Mouse (Mus musculus): ENCODE results near the gene Il27ra. TPM values are rescaled to one million over a fixed set of nuclear protein-coding genes. Genes with fewer than 3 reads are reported as not detected.
A peak's percentile ranks its signal among the peaks of the same experiment; 100 is the strongest.

Gene Il27ra
- polyA plus RNA-seq, 1 experiment from 2014 or later = 0.33 TPM

DNA sequence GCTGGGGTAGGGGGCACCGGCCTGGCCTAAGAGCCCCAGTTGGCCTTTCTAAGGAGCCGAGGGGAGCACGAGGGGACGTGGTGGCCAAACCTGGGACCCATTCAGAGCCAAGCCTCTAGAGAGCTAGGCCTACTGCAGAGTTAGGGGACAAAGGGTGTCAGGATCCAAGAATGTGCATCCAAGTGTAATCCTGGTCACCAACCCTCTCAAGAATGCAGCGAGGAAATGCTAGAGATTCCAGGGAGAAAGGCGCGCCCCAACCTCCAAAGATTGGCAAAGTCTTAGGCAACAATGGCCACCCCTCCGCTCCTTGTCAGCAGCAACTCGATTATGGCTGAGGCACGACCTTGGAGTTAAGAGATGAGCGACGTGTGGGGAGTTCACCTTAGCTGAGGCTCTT lies 20.8 kb downstream of the Il27ra start:
- H3K36me3 ChIP-seq (ENCODE audit: control insufficient read depth, insufficient read depth, low read length) = no peaks in the 10 kb centered on the region
- DNase-seq (no peak), ATAC-seq (ENCODE audit: low FRiP score, low TSS enrichment) (no peak)
- no peak overlapping the region for H3K27ac ChIP-seq (replicated peaks; ENCODE audit: low read depth, low read length)
- no peaks in the 10 kb centered on the region for H3K9me3 ChIP-seq (ENCODE audit: control insufficient read depth, low read length)
- peaks cover 11% of the 10 kb centered on the region; the same call in 1 of the 2 replicates for H3K27me3 ChIP-seq (ENCODE audit: control insufficient read depth, insufficient read depth, low read length)
- H3K9ac ChIP-seq (replicated peaks; ENCODE audit: low read length) = no peak overlapping the region
- H3K4me3 ChIP-seq (replicated peaks; ENCODE audit: low read depth, low read length) = no peak overlapping the region
- no peak overlapping the region for H3K4me2 ChIP-seq (ENCODE audit: low read length)
- 43% methylated on average over 12 of the region's 12 CpGs for WGBS
- H3K4me1 ChIP-seq (ENCODE audit: control insufficient read depth, insufficient read depth, low read length) = 0 out of 2 replicates have a peak, but pooled peaks cover 7% of the 10 kb centered on the region

DNA sequence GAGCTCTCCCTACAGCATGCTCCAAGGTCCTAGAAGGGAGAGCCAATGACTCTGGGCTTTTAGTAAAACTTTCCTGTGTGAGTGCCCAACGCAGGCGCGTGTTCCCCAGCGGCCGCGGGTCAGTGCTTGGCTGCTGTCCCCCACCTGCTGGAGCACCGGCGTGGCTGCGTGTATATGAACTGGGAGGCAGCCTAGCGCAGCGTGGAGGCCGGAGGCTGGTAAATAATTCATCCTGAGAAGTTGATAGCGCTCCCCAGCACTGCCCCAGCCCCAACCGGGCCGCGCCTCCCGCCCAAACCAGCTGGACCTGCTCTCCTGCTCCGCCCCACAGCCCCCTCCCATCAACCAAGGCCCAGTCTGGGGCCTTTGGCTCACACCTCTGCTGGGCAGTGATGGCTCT lies 21.3 kb downstream of the Il27ra start, which contains the start of gene Palm3:
Gene Palm3, plus strand, starts transcription at position 376 of the 400 bp plus-strand sequence.
- DNase-seq (no peak), ATAC-seq (ENCODE audit: low FRiP score, low TSS enrichment) (no peak)
- H3K27me3 ChIP-seq (ENCODE audit: control insufficient read depth, insufficient read depth, low read length) = peaks cover 7% of the 10 kb centered on the region; the same call in 1 of the 2 replicates
- no peaks in the 10 kb centered on the region for H3K9me3 ChIP-seq (ENCODE audit: control insufficient read depth, low read length)
- no peak within 1 kb of the TSS for H3K4me3 ChIP-seq (replicated peaks; ENCODE audit: low read depth, low read length)
- no peak within 1 kb of the TSS for H3K27ac ChIP-seq (replicated peaks; ENCODE audit: low read depth, low read length)
- H3K4me1 ChIP-seq (ENCODE audit: control insufficient read depth, insufficient read depth, low read length) = 0 out of 2 replicates have a peak, but pooled peaks cover 6% of the 10 kb centered on the region
- no peaks in the 10 kb centered on the region for H3K36me3 ChIP-seq (ENCODE audit: control insufficient read depth, insufficient read depth, low read length)
- H3K4me2 ChIP-seq (ENCODE audit: low read length) = no peak within 1 kb of the TSS
- H3K9ac ChIP-seq (replicated peaks; ENCODE audit: low read length) = no peak within 1 kb of the TSS
- WGBS = 6% methylated on average over 18 of the region's 18 CpGs

DNA sequence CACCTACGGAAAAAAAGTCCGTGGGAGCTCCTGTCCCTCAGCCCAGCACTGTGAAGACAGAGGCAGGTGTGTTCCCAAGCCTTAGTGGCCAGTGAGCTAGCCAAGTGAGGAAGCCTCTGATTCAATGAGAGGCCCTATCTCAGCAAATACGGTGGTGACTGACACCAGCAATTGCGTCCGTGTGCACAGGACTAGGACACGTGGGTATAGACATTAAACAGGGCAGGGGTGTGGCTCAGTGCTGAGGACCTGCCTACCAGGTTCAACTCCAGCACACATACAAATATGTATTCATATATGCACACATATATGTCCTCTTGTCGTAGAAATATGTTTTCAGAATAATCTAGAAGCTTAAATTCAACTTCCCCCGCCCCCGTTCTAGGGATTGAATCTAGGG lies 22.7 kb downstream of the Il27ra start:
- WGBS = 88% methylated on average over 9 of the region's 9 CpGs
- 0 out of 2 replicates have a peak, but pooled peaks cover 3% of the 10 kb centered on the region for H3K4me1 ChIP-seq (ENCODE audit: control insufficient read depth, insufficient read depth, low read length)
- H3K4me2 ChIP-seq (ENCODE audit: low read length) = no peak overlapping the region
- H3K36me3 ChIP-seq (ENCODE audit: control insufficient read depth, insufficient read depth, low read length) = no peaks in the 10 kb centered on the region
- no peak overlapping the region for H3K9ac ChIP-seq (replicated peaks; ENCODE audit: low read length)
- no peak overlapping the region for H3K4me3 ChIP-seq (replicated peaks; ENCODE audit: low read depth, low read length)
- no peak overlapping the region for H3K27ac ChIP-seq (replicated peaks; ENCODE audit: low read depth, low read length)
- H3K27me3 ChIP-seq (ENCODE audit: control insufficient read depth, insufficient read depth, low read length) = peaks cover 7% of the 10 kb centered on the region; the same call in 1 of the 2 replicates
- ATAC-seq (ENCODE audit: low FRiP score, low TSS enrichment) = no peak
- H3K9me3 ChIP-seq (ENCODE audit: control insufficient read depth, low read length) = no peaks in the 10 kb centered on the region
- no peak for DNase-seq

DNA sequence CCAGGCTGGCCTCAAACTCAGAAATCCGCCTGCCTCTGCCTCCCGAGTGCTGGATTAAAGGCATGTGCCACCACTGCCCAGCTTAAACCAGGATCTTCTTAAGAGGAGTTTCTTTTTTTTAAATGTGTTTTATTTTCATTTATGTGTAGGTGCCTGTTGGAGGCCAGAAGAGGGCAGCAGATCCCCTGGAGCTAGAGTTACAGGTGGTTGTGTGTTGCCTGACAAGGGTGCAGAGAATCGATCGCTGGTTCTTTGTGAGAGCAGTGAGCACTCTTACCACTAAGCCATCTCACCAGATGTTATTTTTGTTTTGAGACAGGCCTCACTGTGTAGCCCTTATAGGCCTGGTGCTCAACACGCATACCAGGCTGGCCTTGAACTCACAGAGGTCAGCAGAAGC lies 26.6 kb downstream of the Il27ra start:
- Histone ChIP-seq H3K4me3 (replicated peaks; ENCODE audit: low read depth, low read length) (no peak overlapping the region), H3K9ac (replicated peaks; ENCODE audit: low read length) (no peak overlapping the region), H3K27ac (replicated peaks; ENCODE audit: low read depth, low read length) (no peak overlapping the region), H3K4me2 (ENCODE audit: low read length) (no peak overlapping the region), H3K9me3 (ENCODE audit: control insufficient read depth, low read length) (no peaks in the 10 kb centered on the region), H3K4me1 (ENCODE audit: control insufficient read depth, insufficient read depth, low read length) (peaks cover 14% of the 10 kb centered on the region), H3K27me3 (ENCODE audit: control insufficient read depth, insufficient read depth, low read length) (peaks cover 26% of the 10 kb centered on the region), H3K36me3 (ENCODE audit: control insufficient read depth, insufficient read depth, low read length) (no peaks in the 10 kb centered on the region)
- no peak for DNase-seq
- ATAC-seq (ENCODE audit: low FRiP score, low TSS enrichment) = no peak
- WGBS = 92% methylated on average over 5 of the region's 5 CpGs

DNA sequence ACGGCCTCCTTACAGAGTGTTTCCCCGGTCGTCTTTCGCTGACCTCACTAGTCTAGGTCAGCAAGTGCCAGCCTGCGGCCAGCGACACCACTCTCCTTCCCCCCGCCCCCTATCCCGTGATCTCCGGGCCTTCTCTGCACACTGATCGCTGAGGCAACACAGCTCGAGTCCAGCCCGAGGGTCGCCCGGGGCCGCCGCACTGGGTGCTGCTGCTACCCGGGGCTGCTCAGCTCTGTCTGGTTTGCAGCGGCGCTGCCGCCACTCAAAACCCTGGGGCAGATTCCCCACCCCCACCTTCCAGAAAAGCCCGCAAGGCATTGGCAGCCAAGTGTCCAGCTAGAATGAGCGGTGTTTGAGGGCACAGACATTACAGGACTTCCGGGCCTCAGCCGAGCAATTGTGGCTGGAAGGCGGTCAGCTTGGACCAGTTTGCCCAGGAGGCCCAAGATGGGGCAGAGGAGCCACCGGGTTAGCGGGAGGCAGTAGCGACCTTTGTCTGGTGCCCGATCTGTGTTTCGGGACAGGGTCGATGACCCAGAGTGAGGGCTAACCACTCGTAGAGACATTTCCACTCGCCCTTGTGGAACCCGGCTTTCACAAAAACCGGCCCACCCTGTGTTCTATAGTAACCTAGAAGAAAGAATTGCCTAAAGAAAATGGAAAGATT lies 29.8 kb downstream of the Il27ra start:
- ATAC-seq (ENCODE audit: low FRiP score, low TSS enrichment) = no peak; the same call in 1 of the 2 replicates
- 3% methylated on average over 35 of the region's 35 CpGs for WGBS
- H3K27ac ChIP-seq (replicated peaks; ENCODE audit: low read depth, low read length) = no peak overlapping the region
- H3K4me1 ChIP-seq (ENCODE audit: control insufficient read depth, insufficient read depth, low read length) = peaks cover 17% of the 10 kb centered on the region
- no peaks in the 10 kb centered on the region for H3K36me3 ChIP-seq (ENCODE audit: control insufficient read depth, insufficient read depth, low read length)
- peaks cover 34% of the 10 kb centered on the region for H3K27me3 ChIP-seq (ENCODE audit: control insufficient read depth, insufficient read depth, low read length)
- H3K4me3 ChIP-seq (replicated peaks; ENCODE audit: low read depth, low read length) = peak overlapping the region; percentile 52
- H3K9ac ChIP-seq (replicated peaks; ENCODE audit: low read length) = no peak overlapping the region; the same call in 1 of the 2 replicates
- H3K9me3 ChIP-seq (ENCODE audit: control insufficient read depth, low read length) = no peaks in the 10 kb centered on the region
- peak; percentile 34 for DNase-seq
- H3K4me2 ChIP-seq (ENCODE audit: low read length) = peak overlapping the region; percentile 95

DNA sequence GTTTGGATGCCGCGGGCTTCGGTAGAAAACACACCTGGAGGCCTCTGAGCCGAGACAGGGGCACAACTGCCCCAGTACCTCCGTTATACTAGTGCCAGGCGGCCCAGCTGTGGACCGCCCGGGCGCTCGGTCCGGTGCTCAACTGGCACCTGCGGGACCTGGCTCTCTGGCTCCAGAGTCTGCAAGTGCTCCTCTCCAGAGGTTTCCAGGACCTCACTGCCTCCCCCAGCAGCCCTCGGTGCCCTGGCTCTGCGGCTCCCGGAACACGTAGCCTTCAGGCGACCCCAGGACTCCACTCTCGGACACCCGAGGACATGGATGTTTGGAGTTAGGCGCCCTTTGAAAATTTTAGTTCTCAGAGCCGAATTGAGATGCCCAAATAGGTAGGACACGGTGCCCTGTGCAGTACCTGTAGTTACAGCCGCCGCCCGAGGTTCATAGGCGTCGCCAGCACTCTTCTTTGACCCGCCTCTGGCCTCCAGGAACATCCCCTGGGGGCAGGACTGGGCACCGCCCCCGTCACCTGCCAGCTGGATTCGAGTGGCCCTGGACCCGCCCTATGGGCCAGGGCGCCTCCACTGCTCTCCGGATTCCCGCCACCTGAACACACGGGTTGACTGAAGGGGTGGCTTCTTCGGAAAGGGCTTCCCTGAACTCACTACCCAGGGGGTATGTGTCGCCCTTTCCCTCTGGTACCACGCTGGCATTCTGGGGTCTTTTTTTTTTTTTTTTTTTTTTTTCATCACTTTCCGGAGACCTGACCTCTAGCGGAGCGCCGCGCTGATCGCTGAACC lies 30.5 kb downstream of the Il27ra start, which contains the start of gene 2210011C24Rik:
Gene 2210011C24Rik, minus strand, starts transcription at position 467 of the 794 bp plus-strand sequence.
- H3K4me1 ChIP-seq (ENCODE audit: control insufficient read depth, insufficient read depth, low read length) = peaks cover 17% of the 10 kb centered on the region
- H3K36me3 ChIP-seq (ENCODE audit: control insufficient read depth, insufficient read depth, low read length) = no peaks in the 10 kb centered on the region
- WGBS = under 1% methylated on average over 45 of the region's 45 CpGs
- peak within 1 kb of the TSS; percentile 51; the same call in 1 of the 2 replicates for H3K9ac ChIP-seq (replicated peaks; ENCODE audit: low read length)
- no peak within 1 kb of the TSS for H3K27ac ChIP-seq (replicated peaks; ENCODE audit: low read depth, low read length)
- DNase-seq (no peak), ATAC-seq (ENCODE audit: low FRiP score, low TSS enrichment) (0 out of 2 replicates have a peak, but pooled peaks have one; percentile 22)
- H3K4me3 ChIP-seq (replicated peaks; ENCODE audit: low read depth, low read length) = peak within 1 kb of the TSS; percentile 52
- peak within 1 kb of the TSS; percentile 95 for H3K4me2 ChIP-seq (ENCODE audit: low read length)
- no peaks in the 10 kb centered on the region for H3K9me3 ChIP-seq (ENCODE audit: control insufficient read depth, low read length)
- peaks cover 34% of the 10 kb centered on the region for H3K27me3 ChIP-seq (ENCODE audit: control insufficient read depth, insufficient read depth, low read length)

DNA sequence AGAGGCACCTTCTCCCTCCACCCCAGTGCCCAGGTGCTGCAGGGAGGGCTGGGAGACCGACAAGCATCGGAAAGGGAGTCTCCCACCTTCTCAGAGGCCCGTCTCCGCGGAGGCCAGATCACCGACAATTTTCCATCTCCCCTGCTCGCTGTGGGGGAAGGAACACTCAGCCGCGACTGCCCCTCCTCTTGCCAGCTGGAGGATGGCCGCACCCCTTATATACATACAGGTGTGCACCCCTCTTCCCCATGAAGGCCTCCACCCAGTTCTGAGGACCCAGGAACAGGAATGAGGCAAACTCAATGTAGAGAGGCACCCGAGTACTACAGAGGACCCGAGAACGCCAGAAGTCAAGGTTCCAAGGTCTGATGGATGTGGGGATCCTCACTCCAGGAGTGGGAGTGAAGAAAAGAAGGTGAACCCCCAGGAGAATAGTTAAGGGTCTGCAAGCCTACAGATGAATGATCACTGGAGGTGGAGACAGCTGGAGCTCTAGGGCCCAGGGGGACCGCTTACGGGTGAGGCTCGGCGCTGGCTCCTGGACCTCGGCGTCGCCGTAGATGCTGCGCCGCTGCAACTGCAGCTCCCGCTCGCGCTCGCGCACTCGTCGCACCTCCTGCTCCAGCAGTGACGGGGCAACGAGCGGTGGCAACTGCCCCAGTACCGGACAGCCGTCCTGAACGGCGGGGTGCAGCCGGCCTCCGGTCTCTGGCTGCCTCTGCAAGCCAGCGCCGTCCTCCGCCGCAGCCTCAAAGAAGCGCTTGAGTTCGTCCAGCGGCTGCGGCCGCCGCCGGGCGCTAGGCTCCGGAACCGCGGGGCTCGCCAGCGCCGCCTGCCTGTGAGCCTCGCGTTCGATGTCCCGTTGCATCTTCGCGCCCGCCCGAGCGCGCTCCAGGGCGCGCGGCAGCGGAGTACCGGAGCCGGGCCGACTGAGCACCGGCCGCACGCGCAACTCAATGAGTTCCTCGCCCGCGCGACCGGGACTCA lies 31.5 kb downstream of the Il27ra start:
- H3K27ac ChIP-seq (replicated peaks; ENCODE audit: low read depth, low read length) = no peak overlapping the region
- no peaks in the 10 kb centered on the region for H3K9me3 ChIP-seq (ENCODE audit: control insufficient read depth, low read length)
- H3K27me3 ChIP-seq (ENCODE audit: control insufficient read depth, insufficient read depth, low read length) = peaks cover 34% of the 10 kb centered on the region
- H3K36me3 ChIP-seq (ENCODE audit: control insufficient read depth, insufficient read depth, low read length) = no peaks in the 10 kb centered on the region
- H3K4me1 ChIP-seq (ENCODE audit: control insufficient read depth, insufficient read depth, low read length) = peaks cover 17% of the 10 kb centered on the region
- peak overlapping the region; percentile 51; the same call in 1 of the 2 replicates for H3K9ac ChIP-seq (replicated peaks; ENCODE audit: low read length)
- H3K4me3 ChIP-seq (replicated peaks; ENCODE audit: low read depth, low read length) = peak overlapping the region; percentile 52
- ATAC-seq (ENCODE audit: low FRiP score, low TSS enrichment) (peak; percentile 51; the same call in 1 of the 2 replicates), DNase-seq (peak; percentile 90)
- H3K4me2 ChIP-seq (ENCODE audit: low read length) = peak overlapping the region; percentile 95
- WGBS = 2% methylated on average over 81 of the region's 83 CpGs

DNA sequence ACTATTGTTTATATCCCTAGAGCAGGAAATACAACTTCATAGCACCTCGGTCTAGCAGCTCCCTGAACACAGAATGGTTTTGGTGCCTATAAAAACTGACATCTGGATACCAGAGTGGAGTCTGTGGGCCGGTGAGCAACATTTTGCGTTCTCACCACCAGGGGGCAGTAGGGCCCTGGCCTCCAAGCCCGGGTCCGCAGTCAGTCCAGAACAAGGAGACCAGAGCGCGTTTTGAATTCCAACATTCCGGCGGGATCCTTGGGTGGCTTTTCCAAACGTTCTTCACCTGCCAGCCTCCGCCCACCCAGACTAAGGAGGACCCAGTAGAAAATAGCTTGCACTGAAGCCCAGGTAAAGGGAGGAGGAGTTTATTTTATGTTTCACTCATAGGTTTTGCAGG lies 32.5 kb downstream of the Il27ra start:
- peaks cover 17% of the 10 kb centered on the region for H3K4me1 ChIP-seq (ENCODE audit: control insufficient read depth, insufficient read depth, low read length)
- no peaks in the 10 kb centered on the region for H3K36me3 ChIP-seq (ENCODE audit: control insufficient read depth, insufficient read depth, low read length)
- H3K9ac ChIP-seq (replicated peaks; ENCODE audit: low read length) = no peak overlapping the region
- WGBS = 2% methylated on average over 11 of the region's 11 CpGs
- H3K9me3 ChIP-seq (ENCODE audit: control insufficient read depth, low read length) = no peaks in the 10 kb centered on the region
- no peak overlapping the region for H3K4me2 ChIP-seq (ENCODE audit: low read length)
- H3K27ac ChIP-seq (replicated peaks; ENCODE audit: low read depth, low read length) = no peak overlapping the region
- peaks cover 34% of the 10 kb centered on the region for H3K27me3 ChIP-seq (ENCODE audit: control insufficient read depth, insufficient read depth, low read length)
- no peak overlapping the region for H3K4me3 ChIP-seq (replicated peaks; ENCODE audit: low read depth, low read length)
- DNase-seq = peak; percentile 92
- ATAC-seq (ENCODE audit: low FRiP score, low TSS enrichment) = no peak

Data from midbrain, embryonic 14.5 days (tissue).